Mouse (Mus musculus): Measurements from ENCODE around the gene Cep85l. TPM values are rescaled to one million over a fixed set of nuclear protein-coding genes. Genes with fewer than 3 reads are reported as not detected.

The Cep85l gene
- polyA plus RNA-seq, 1 experiment, result 5.4 TPM

DNA sequence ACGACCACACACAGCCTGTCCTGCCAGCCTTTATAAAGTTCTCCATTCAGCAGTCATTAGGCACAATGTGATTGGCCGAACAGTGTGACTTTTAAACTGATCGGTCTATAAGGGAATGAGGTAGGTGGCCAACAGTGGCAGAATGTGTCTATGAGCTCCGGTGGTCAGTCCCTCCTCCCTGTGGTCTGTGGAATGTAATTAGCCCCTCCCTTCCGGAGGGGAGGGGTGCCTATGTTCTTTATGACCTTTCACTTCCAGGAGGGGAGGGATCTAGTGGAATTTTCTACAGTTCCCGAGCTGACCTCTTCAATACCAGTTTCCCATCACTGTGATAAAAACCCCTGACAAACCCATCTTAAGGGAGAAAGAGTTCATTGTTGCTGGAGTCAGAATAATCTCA is 144.4 kb downstream of the Cep85l start:
- H3K4me3 ChIP-seq (replicated peaks; ENCODE audit: control insufficient read depth, low read depth, low read length), result no peak overlapping the region
- TF ChIP-seq POLR2A (IDR thresholded peaks at IDR 0.05; ENCODE audit: borderline replicate concordance, control insufficient read depth, low read depth, low read length) (no peak), CTCF (IDR thresholded peaks at IDR 0.05; ENCODE audit: control insufficient read depth, insufficient read depth, low read length) (no peak)
- no peak overlapping the region for H3K27ac ChIP-seq (ENCODE audit: control insufficient read depth, insufficient read depth, low read depth, low read length, poor library complexity)
- WGBS, result 75% methylated on average over 6 of the region's 6 CpGs
- no peaks in the 10 kb centered on the region for H3K4me1 ChIP-seq (ENCODE audit: control insufficient read depth, insufficient read depth, low read length)

- TF ChIP-seq POLR2A (IDR thresholded peaks at IDR 0.05; ENCODE audit: borderline replicate concordance, control insufficient read depth, low read depth, low read length) (no peak), CTCF (IDR thresholded peaks at IDR 0.05; ENCODE audit: control insufficient read depth, insufficient read depth, low read length) (no peak)
- Histone ChIP-seq H3K4me3 (replicated peaks; ENCODE audit: control insufficient read depth, low read depth, low read length) (no peak overlapping the region), H3K27ac (ENCODE audit: control insufficient read depth, insufficient read depth, low read depth, low read length, poor library complexity) (no peak overlapping the region), H3K4me1 (ENCODE audit: control insufficient read depth, insufficient read depth, low read length) (no peaks in the 10 kb centered on the region)
- WGBS, result 78% methylated on average over 2 of the region's 2 CpGs
Measured at GRCm38 (mm10) chr10:53234683-53235082, 145.1 kb downstream of the Cep85l start.

DNA sequence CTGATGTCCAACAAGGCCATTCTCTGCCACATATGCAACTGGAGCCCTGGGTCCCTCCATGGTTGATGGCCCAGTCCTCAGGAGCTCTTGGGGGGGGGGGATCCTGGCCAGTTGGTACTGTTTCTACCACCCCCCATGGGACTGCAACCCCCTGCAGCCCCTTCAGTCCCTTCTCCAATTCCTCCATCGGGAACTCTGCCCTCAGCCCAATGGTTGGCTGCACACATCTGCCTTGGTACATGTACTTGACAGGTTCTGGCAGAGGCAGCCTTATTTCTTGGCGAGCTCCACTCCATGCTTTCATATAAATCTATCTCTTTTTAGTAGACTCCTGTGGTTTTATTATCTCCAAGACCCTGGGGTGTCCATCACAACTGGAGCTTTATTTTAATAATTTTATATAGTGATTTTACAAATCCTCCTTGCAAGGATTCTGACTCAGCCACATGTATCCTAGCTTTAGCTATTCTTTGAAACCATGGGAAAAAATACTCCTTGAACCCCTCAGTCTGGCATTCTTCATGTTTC is 145.6 kb downstream of the Cep85l start:
- no peak overlapping the region for H3K27ac ChIP-seq (ENCODE audit: control insufficient read depth, insufficient read depth, low read depth, low read length, poor library complexity)
- WGBS, result 61% methylated on average over 2 of the region's 2 CpGs
- no peaks in the 10 kb centered on the region for H3K4me1 ChIP-seq (ENCODE audit: control insufficient read depth, insufficient read depth, low read length)
- TF ChIP-seq CTCF (IDR thresholded peaks at IDR 0.05; ENCODE audit: control insufficient read depth, insufficient read depth, low read length) (no peak), POLR2A (IDR thresholded peaks at IDR 0.05; ENCODE audit: borderline replicate concordance, control insufficient read depth, low read depth, low read length) (no peak)
- no peak overlapping the region for H3K4me3 ChIP-seq (replicated peaks; ENCODE audit: control insufficient read depth, low read depth, low read length)

DNA sequence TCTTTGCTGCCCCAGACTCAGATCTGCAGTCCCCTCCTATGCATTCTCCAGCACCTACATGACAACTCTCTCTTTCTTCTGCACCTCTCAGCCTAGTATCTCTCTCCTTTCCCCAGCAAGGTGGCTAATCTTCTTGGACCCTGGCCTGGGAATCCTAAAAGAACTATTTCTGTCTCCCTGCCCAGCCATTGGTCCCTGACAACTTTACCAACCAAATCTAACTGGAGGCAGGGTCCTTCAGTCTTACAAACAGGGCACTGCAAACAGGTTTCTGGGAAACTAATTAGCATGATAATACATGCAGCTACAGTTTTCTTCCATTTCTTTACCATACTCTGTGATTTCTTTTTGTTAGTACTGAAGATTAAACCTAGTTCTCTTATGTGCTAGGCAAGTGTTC is 148.9 kb downstream of the Cep85l start:
- Histone ChIP-seq H3K4me1 (ENCODE audit: control insufficient read depth, insufficient read depth, low read length) (no peaks in the 10 kb centered on the region; the same call in 1 of the 2 replicates), H3K27ac (ENCODE audit: control insufficient read depth, insufficient read depth, low read depth, low read length, poor library complexity) (no peak overlapping the region), H3K4me3 (replicated peaks; ENCODE audit: control insufficient read depth, low read depth, low read length) (no peak overlapping the region)
- TF ChIP-seq POLR2A (IDR thresholded peaks at IDR 0.05; ENCODE audit: borderline replicate concordance, control insufficient read depth, low read depth, low read length), result no peak

- H3K4me3 ChIP-seq (replicated peaks; ENCODE audit: control insufficient read depth, low read depth, low read length), result no peak overlapping the region
- no peaks in the 10 kb centered on the region; the same call in 1 of the 2 replicates for H3K4me1 ChIP-seq (ENCODE audit: control insufficient read depth, insufficient read depth, low read length)
- no peak overlapping the region for H3K27ac ChIP-seq (ENCODE audit: control insufficient read depth, insufficient read depth, low read depth, low read length, poor library complexity)
- TF ChIP-seq POLR2A (IDR thresholded peaks at IDR 0.05; ENCODE audit: borderline replicate concordance, control insufficient read depth, low read depth, low read length) (no peak), CTCF (IDR thresholded peaks at IDR 0.05; ENCODE audit: control insufficient read depth, insufficient read depth, low read length) (no peak)
- 48% methylated on average over 2 of the region's 2 CpGs for WGBS
Measured at GRCm38 (mm10) chr10:53229190-53229589, 150.6 kb downstream of the Cep85l start.

Other genes starting within 250 kb of the Cep85l start
- 1.1 TPM in 1 of 2 replicates, not detected in the other for gene Pln, start 42.3 kb downstream of the Cep85l start, polyA plus RNA-seq (2011; ENCODE audit: insufficient read depth, insufficient read length, low replicate concordance, missing spikeins)
- 40.9 and 42.6 TPM in 2 replicates for gene Asf1a, start 216.8 kb upstream of the Cep85l start, polyA plus RNA-seq (2011; ENCODE audit: insufficient read depth, insufficient read length, low replicate concordance, missing spikeins)

Data from bone marrow, adult 2 months (tissue).